Mouse (Mus musculus): ENCODE data around the gene Gpank1. TPM values are rescaled to one million over a fixed set of nuclear protein-coding genes. Genes with fewer than 3 reads are reported as not detected.
A peak's percentile ranks its signal among the peaks of the same experiment; 100 is the strongest.

Gpank1 gene
- polyA plus RNA-seq, 1 experiment from 2014 or later, result 21.9 TPM

DNA sequence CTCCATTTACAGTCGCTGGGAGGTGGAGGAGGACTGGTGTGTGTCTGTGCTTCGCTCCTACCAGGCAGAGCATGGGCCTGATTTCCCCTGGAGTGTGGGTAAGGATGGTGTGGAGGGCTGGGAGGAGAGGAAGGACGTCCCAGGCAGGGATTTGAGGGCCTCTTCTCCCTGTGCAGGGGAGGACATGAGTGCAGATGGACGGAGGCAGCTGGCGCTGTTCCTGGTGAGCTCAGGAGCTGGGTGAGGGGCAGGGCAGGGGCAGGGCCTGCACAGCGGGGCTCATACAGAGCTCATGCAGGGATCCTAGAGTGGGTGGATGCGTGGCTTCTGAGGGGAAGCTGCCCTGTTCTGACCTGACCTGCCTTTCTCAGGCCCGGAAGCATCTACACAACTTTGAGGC, 19.0 kb upstream of the Gpank1 start:
- no peaks in the 10 kb centered on the region; the same call in 1 of the 2 replicates for H3K4me1 ChIP-seq
- ATAC-seq (ENCODE audit: low FRiP score, low read depth), result peak; percentile 55; the same call in 1 of the 2 replicates
- 70% methylated on average over 8 of the region's 8 CpGs for WGBS
- no peak overlapping the region for H3K9ac ChIP-seq
- H3K36me3 ChIP-seq, result peaks cover 71% of the 10 kb centered on the region
- H3K27ac ChIP-seq, result no peak overlapping the region
- no peak overlapping the region for H3K4me3 ChIP-seq
- H3K27me3 ChIP-seq, result no peaks in the 10 kb centered on the region
- no peaks in the 10 kb centered on the region for H3K9me3 ChIP-seq
- H3K4me2 ChIP-seq (replicated peaks), result no peak overlapping the region

GRCm38 (mm10) chr17:35103221-35103690, 18.0 kb upstream of the Gpank1 start:
- H3K4me2 ChIP-seq (replicated peaks), result no peak overlapping the region
- H3K4me3 ChIP-seq, result no peak overlapping the region
- no peaks in the 10 kb centered on the region; the same call in 1 of the 2 replicates for H3K4me1 ChIP-seq
- WGBS, result 74% methylated on average over 6 of the region's 6 CpGs
- no peaks in the 10 kb centered on the region for H3K9me3 ChIP-seq
- no peaks in the 10 kb centered on the region for H3K27me3 ChIP-seq
- H3K9ac ChIP-seq, result no peak overlapping the region
- no peak overlapping the region for H3K27ac ChIP-seq
- no peak for ATAC-seq (ENCODE audit: low FRiP score, low read depth)
- peaks cover 61% of the 10 kb centered on the region for H3K36me3 ChIP-seq

- Histone ChIP-seq H3K4me2 (replicated peaks) (no peak overlapping the region), H3K4me1 (no peaks in the 10 kb centered on the region; the same call in 1 of the 2 replicates), H3K27ac (no peak overlapping the region), H3K4me3 (no peak overlapping the region), H3K27me3 (no peaks in the 10 kb centered on the region), H3K9ac (no peak overlapping the region), H3K36me3 (peaks cover 53% of the 10 kb centered on the region), H3K9me3 (no peaks in the 10 kb centered on the region)
- 89% methylated on average over 7 of the region's 7 CpGs for WGBS
- no peak for ATAC-seq (ENCODE audit: low FRiP score, low read depth)
Measured at GRCm38 (mm10) chr17:35104079-35104478, 17.2 kb upstream of the Gpank1 start.

DNA sequence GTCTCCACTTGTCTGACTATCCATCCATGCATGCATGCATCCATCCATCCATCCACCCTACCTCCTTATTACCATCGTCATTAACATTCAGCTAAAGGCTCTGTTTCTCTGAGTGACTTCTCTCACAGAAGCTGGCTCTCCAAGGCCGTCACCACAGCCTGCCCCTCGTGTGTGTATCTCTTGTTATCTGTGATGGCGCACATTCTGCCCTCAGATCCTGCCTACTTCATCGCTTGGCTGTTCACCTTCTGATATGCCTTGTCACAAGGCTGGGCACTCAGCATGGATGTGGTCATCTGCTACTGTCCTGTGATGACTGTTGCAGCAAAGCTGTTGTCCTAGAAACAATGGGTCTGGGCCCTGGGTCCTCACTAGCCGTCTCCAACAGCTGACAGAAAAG, 16.5 kb upstream of the Gpank1 start:
- Histone ChIP-seq H3K4me3 (no peak overlapping the region), H3K36me3 (peaks cover 46% of the 10 kb centered on the region), H3K9ac (peak overlapping the region; percentile 31; the same call in 1 of the 2 replicates), H3K4me2 (replicated peaks) (no peak overlapping the region), H3K9me3 (no peaks in the 10 kb centered on the region), H3K27ac (no peak overlapping the region; the same call in 1 of the 2 replicates), H3K4me1 (no peaks in the 10 kb centered on the region; the same call in 1 of the 2 replicates), H3K27me3 (no peaks in the 10 kb centered on the region)
- no peak for ATAC-seq (ENCODE audit: low FRiP score, low read depth)
- 81% methylated on average over 6 of the region's 6 CpGs for WGBS

- H3K9ac ChIP-seq, result no peak overlapping the region; the same call in 1 of the 2 replicates
- peak overlapping the region; percentile 32; the same call in 1 of the 2 replicates for H3K4me2 ChIP-seq (replicated peaks)
- no peak overlapping the region for H3K4me3 ChIP-seq
Measured at GRCm38 (mm10) chr17:35105740-35106389, 15.4 kb upstream of the Gpank1 start.

DNA sequence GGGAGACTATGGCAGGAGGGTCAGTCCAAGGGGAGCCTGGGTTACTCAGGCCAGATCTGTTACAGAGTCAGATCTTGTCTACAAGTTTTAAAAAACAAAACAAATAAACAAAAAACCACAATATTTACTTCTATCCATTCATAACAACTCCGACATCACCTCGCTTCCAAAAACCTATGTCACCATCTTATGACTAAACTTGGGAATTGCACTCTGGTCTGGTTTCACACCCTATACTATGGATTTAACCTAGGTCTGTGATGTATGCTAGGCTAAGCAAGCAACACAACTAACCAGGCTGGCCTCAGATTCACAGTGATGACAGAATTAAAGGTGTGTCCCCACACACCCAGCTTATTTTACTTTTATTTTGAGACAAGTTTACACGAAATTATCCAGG, 14.7 kb upstream of the Gpank1 start:
- no peak overlapping the region for H3K4me3 ChIP-seq
- no peak for ATAC-seq (ENCODE audit: low FRiP score, low read depth)
- no peak overlapping the region for H3K27ac ChIP-seq
- peaks cover 29% of the 10 kb centered on the region for H3K36me3 ChIP-seq
- no peaks in the 10 kb centered on the region; the same call in 1 of the 2 replicates for H3K4me1 ChIP-seq
- no peak overlapping the region for H3K4me2 ChIP-seq (replicated peaks)
- no peak overlapping the region for H3K9ac ChIP-seq
- no peaks in the 10 kb centered on the region for H3K27me3 ChIP-seq
- H3K9me3 ChIP-seq, result no peaks in the 10 kb centered on the region
- 72% methylated on average over 3 of the region's 3 CpGs for WGBS

More at GRCm38 (mm10) chr17:35105740-35106389, 15.4 kb upstream of the Gpank1 start:
- Histone ChIP-seq H3K9me3 (no peaks in the 10 kb centered on the region), H3K36me3 (peaks cover 35% of the 10 kb centered on the region), H3K27me3 (no peaks in the 10 kb centered on the region), H3K27ac (no peak overlapping the region), H3K4me1 (no peaks in the 10 kb centered on the region; the same call in 1 of the 2 replicates)
- WGBS, result 28% methylated on average over 13 of the region's 13 CpGs
- no peak for ATAC-seq (ENCODE audit: low FRiP score, low read depth)

DNA sequence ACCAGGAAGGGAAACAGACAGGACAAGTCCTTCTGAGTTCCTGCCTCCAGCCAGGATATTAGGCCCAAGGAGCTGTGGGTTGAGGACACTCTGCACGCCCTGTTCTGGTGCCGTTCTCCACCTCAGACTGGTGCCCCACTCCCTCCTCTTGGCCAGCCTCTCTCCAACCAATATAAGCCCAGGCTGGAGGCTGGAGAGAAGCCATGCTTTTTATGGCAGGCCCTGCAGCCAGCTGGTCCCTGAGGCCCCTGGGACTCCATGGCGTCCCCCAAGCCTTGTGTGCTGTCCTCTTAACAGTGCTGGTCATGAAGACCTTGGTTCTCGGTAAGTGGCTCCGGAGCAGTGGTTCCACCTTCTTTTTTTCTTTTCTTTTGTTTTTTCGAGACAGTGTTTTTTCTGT, 13.2 kb upstream of the Gpank1 start, which contains the start of gene Ly6g5c:
TSS of gene Ly6g5c (plus strand) at position 183 of the 400 bp plus-strand sequence.
- Histone ChIP-seq H3K4me2 (replicated peaks) (no peak within 1 kb of the TSS), H3K27ac (no peak within 1 kb of the TSS), H3K4me3 (no peak within 1 kb of the TSS), H3K9me3 (no peaks in the 10 kb centered on the region), H3K4me1 (no peaks in the 10 kb centered on the region; the same call in 1 of the 2 replicates), H3K36me3 (peaks cover 13% of the 10 kb centered on the region), H3K9ac (no peak within 1 kb of the TSS), H3K27me3 (no peaks in the 10 kb centered on the region)
- ATAC-seq (ENCODE audit: low FRiP score, low read depth), result no peak
- WGBS, result 76% methylated on average over 6 of the region's 6 CpGs

- Histone ChIP-seq H3K4me3 (no peak overlapping the region), H3K9ac (no peak overlapping the region), H3K27me3 (no peaks in the 10 kb centered on the region), H3K36me3 (peaks cover 25% of the 10 kb centered on the region), H3K4me2 (replicated peaks) (no peak overlapping the region), H3K27ac (no peak overlapping the region), H3K4me1 (no peaks in the 10 kb centered on the region), H3K9me3 (no peaks in the 10 kb centered on the region)
- ATAC-seq (ENCODE audit: low FRiP score, low read depth), result no peak
- 80% methylated on average over 9 of the region's 9 CpGs for WGBS
Measured at GRCm38 (mm10) chr17:35111774-35112173, 9.5 kb upstream of the Gpank1 start.

DNA sequence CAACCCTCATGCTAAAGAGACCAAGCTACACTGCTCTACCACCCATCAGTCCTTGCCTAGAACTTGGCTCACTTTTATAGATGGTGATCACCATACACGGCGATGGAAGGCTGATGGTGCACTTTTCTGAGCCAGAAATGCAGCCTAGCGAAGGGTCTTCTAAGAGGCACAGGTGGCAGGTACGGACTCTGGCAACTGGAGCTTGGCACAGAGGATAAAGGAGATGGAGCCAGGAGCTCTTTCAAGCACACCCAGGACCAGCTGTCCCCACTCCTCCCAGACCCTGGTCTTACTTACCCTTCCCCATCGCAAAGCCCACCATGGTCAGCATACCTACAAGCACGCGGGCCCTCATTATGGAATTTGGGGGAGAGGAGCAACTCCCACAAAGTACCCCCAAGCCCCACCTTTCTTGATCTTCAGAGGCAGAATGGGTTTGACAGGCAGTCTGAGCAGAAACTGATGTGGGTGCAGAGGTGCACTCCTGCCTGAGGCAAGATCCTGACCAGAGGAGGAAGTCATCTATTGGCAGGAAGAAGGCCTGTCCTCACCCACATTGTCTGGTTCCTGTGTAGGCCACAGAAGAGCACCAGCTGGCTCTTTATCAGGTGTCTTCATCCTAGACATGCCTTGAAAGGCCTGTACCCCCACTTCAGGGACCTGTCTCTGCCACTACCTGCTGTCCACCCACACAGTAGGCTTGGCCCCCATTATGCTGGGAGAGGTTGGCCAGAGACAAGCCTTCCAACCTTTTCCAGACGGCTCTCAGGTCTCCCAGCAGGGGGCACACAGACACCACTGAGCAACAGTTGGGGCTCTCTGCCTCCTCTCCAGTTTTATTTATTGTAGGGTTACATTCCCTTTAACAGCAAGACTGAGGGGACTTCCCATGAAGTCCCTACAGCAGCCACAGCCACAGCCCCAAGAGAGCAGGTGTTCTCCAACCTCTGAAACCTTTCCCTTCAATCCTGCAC, 5.9 kb upstream of the Gpank1 start, which contains the start of gene Ly6g5b:
TSS of gene Ly6g5b (minus strand) at position 383 of the 974 bp plus-strand sequence.
- Histone ChIP-seq H3K9ac (no peak within 1 kb of the TSS), H3K4me2 (replicated peaks) (no peak within 1 kb of the TSS), H3K4me1 (peaks cover 9% of the 10 kb centered on the region), H3K36me3 (peaks cover 47% of the 10 kb centered on the region), H3K9me3 (no peaks in the 10 kb centered on the region), H3K27me3 (no peaks in the 10 kb centered on the region), H3K27ac (no peak within 1 kb of the TSS), H3K4me3 (no peak within 1 kb of the TSS)
- 81% methylated on average over 8 of the region's 8 CpGs for WGBS
- no peak for ATAC-seq (ENCODE audit: low FRiP score, low read depth)

GRCm38 (mm10) chr17:35120745-35121142, 511 bp upstream of the Gpank1 start:
- Histone ChIP-seq H3K4me3 (peak overlapping the region; percentile 93), H3K27ac (peak overlapping the region; percentile 74), H3K4me2 (replicated peaks) (peak overlapping the region; percentile 92), H3K4me1 (peaks cover 28% of the 10 kb centered on the region), H3K9ac (peak overlapping the region; percentile 98), H3K9me3 (no peaks in the 10 kb centered on the region), H3K36me3 (peaks cover 47% of the 10 kb centered on the region), H3K27me3 (no peaks in the 10 kb centered on the region)
- ATAC-seq (ENCODE audit: low FRiP score, low read depth), result no peak
- under 1% methylated on average over 33 of the region's 33 CpGs for WGBS

- Histone ChIP-seq H3K4me1 (peaks cover 32% of the 10 kb centered on the region), H3K27ac (peak within 1 kb of the TSS; percentile 94), H3K36me3 (peaks cover 37% of the 10 kb centered on the region), H3K9me3 (no peaks in the 10 kb centered on the region), H3K4me2 (replicated peaks) (peak within 1 kb of the TSS; percentile 92), H3K27me3 (no peaks in the 10 kb centered on the region), H3K4me3 (peak within 1 kb of the TSS; percentile 93), H3K9ac (peak within 1 kb of the TSS; percentile 98)
- ATAC-seq (ENCODE audit: low FRiP score, low read depth), result no peak
- 0% methylated on average over 19 of the region's 19 CpGs for WGBS
Measured at GRCm38 (mm10) chr17:35121871-35122303, 632 bp downstream of the Gpank1 start, which contains the start of gene Csnk2b. Gene Csnk2b, minus strand, starts transcription at chr17:35122053.

All from limb, embryonic 13.5 days (tissue).